Mouse (Mus musculus) heart, embryonic 11.5 days (tissue): Measurements from ENCODE around the gene Cdhr4. TPM values are rescaled to one million over a fixed set of nuclear protein-coding genes. Genes with fewer than 3 reads are reported as not detected.
"Not testable (repeated sequence)": the region's sequence is repeated elsewhere in the genome, so short reads cannot be mapped to it uniquely, and the experiment has no call there.

Experiments used
- ATAC-seq: fragments of 200-750 bp; cut with Nextera tagmentation; replicated peaks from 2 replicates; pipeline ENCODE4 v1.8.0; 2017; ENCODE audit warnings: moderate library complexity; ENCODE audit not compliant: insufficient number of reproducible peaks, low FRiP score, low TSS enrichment
- H3K27ac ChIP-seq: fragments of 300-500 bp; sonication (generic); 2 replicates; pipeline ENCODE4 v1.5.1; 2014; ENCODE audit warnings: mild to moderate bottlenecking, low read depth, low read length
- H3K27me3 ChIP-seq: fragments of 300-500 bp; sonication (generic); 2 replicates; pipeline ENCODE4 v1.6.1; 2014; ENCODE audit warnings: mild to moderate bottlenecking, low read length, mixed read lengths; ENCODE audit not compliant: control insufficient read depth, insufficient read depth
- H3K36me3 ChIP-seq: fragments of 300-500 bp; sonication (generic); 2 replicates; pipeline ENCODE4 v1.6.1; 2014; ENCODE audit warnings: mild to moderate bottlenecking, low read length, moderate library complexity, mixed read lengths; ENCODE audit not compliant: control insufficient read depth, insufficient read depth
- H3K4me1 ChIP-seq: fragments of 300-500 bp; sonication (generic); 2 replicates; pipeline ENCODE4 v1.6.1; 2014; ENCODE audit warnings: low read length; ENCODE audit not compliant: control insufficient read depth, insufficient read depth
- H3K4me2 ChIP-seq: fragments of 300-500 bp; sonication (generic); 2 replicates; pipeline ENCODE4 v1.6.1; 2014; ENCODE audit warnings: mild to moderate bottlenecking, moderate library complexity
- H3K4me3 ChIP-seq: fragments of 300-500 bp; sonication (generic); 2 replicates; pipeline ENCODE4 v1.5.1; 2014; ENCODE audit warnings: low read depth, low read length
- H3K9ac ChIP-seq: fragments of 300-500 bp; sonication (generic); 2 replicates; pipeline ENCODE4 v1.6.1; 2014; ENCODE audit warnings: mild to moderate bottlenecking, low read depth, low read length, moderate library complexity
- H3K9me3 ChIP-seq: fragments of 300-500 bp; sonication (generic); replicated peaks from 2 replicates; pipeline ENCODE4 v1.6.1; 2016; ENCODE audit warnings: low read length; ENCODE audit not compliant: control insufficient read depth
- WGBS: fragments of 180-500 bp; shearing (Covaris S2); extraction: QIAGEN DNeasy Blood & Tissue Kit; methylation state at CpG from one replicate; pipeline ENCODE4 v1.1.7; 2014; ENCODE audit not compliant: insufficient replicate concordance; 5-methylcytosine and 5-hydroxymethylcytosine counted together
- polyA plus RNA-seq: library from polyadenylated mRNA; unstranded; fragments of >200 nt; fragmentation: Nextera tagmentation; extraction: Ambion mirVana; gene quantifications from 2 replicates; pipeline ENCODE4 v1.2.1, GENCODE M21; 2014

Cdhr4 gene
- polyA plus RNA-seq, 1 experiment from 2014 or later: 7.0 TPM

DNA sequence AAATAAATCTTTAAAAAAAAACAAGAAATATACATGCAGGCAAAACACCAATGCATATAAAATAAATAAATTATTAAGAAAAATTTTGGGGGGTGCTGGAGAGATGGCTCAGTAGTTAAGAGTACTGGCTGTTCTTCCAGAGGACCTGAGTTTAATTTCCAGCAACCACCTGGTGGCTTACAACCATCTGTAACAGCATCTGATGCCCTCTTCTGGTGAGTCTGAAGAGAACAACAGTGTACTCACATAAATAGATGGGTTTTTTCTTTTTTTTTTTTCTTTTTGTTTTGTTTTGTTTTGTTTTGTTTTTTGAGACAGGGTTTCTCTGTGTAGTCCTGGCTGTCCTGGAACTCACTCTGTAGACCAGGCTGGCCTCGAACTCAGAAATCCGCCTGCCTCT lies 21.3 kb downstream of the Cdhr4 start:
- WGBS: 98% methylated on average over 2 of the region's 2 CpGs
- not testable (repeated sequence) for H3K4me2 ChIP-seq, H3K9ac ChIP-seq, H3K36me3 ChIP-seq, ATAC-seq, H3K4me3 ChIP-seq, H3K27ac ChIP-seq, H3K27me3 ChIP-seq, H3K9me3 ChIP-seq, H3K4me1 ChIP-seq

DNA sequence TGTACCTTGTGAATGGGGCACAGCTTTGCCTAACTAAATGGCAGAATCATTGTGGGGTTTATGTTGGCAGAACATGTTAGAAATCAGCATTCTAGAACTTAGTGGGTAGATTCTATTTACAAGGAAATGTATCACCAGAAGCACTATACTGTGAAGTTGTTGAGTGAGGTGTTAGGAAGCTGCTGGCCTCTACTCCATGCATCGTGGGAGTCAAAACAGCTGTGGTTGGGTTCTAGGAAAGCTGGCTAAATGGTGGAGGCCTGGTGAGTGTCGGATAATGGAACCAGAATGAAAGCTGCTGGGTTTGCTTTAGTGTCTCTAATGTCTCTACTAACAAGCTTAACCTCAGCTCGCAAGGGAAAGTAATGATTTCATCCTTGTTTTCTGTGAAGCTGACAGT lies 24.8 kb downstream of the Cdhr4 start:
- Histone ChIP-seq H3K36me3 (peaks cover 10% of the 10 kb centered on the region; the same call in 1 of the 2 replicates), H3K27ac (no peak overlapping the region), H3K27me3 (no peaks in the 10 kb centered on the region), H3K4me1 (peaks cover 6% of the 10 kb centered on the region), H3K9me3 (no peaks in the 10 kb centered on the region), H3K9ac (no peak overlapping the region), H3K4me2 (no peak overlapping the region), H3K4me3 (no peak overlapping the region)
- ATAC-seq: no peak
- 84% methylated on average over 3 of the region's 3 CpGs for WGBS

DNA sequence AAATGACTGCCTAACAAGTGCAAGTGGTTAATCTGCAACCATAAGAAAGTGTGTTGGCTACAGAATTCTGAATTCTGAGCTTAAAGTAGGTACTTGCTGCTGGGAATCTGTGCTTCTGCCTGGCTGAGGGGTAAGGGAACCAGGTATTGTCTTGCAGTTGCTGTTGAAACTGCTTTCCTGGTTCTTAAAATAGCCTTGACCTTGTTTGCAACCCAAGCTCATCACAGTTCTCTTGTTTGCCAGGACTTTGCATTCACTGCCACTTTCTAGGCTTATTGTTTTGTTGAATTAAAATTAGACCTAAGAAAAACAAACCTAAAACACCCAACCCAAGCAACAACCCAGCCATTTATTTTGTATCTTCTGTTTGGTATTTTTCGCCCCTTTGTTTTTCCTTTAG lies 28.4 kb downstream of the Cdhr4 start:
- Histone ChIP-seq H3K9me3 (no peaks in the 10 kb centered on the region), H3K36me3 (peaks cover 8% of the 10 kb centered on the region), H3K4me2 (peak overlapping the region; percentile 24), H3K27me3 (no peaks in the 10 kb centered on the region), H3K27ac (peak overlapping the region; percentile 46; the same call in 1 of the 2 replicates), H3K9ac (no peak overlapping the region), H3K4me3 (no peak overlapping the region), H3K4me1 (peaks cover 6% of the 10 kb centered on the region)
- no peak for ATAC-seq
- 94% methylated on average over 1 of the region's 1 CpGs for WGBS

DNA sequence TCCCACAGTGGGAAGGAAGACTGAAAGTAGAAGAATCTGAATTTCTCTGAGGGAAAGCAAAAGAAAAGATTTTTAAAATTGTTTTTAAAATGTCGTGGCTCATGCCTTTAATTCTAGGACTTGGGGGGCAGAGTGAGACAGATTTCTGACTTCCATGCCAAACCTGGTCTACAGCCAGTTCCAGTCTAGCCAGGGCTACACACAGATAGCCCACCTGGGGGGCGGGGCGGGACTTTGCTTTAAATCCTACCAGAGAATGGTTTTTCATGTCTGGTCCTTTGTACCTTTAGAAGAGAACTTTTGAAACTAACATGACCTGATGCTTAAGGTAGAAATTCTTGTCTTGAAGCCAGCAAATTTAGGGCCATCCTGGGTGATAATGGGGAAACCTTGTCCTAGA lies 30.9 kb downstream of the Cdhr4 start:
- Histone ChIP-seq H3K4me2 (no peak overlapping the region), H3K27me3 (no peaks in the 10 kb centered on the region), H3K27ac (no peak overlapping the region), H3K4me3 (no peak overlapping the region), H3K36me3 (peaks cover 25% of the 10 kb centered on the region), H3K9me3 (no peaks in the 10 kb centered on the region), H3K9ac (no peak overlapping the region), H3K4me1 (peaks cover 6% of the 10 kb centered on the region)
- WGBS: 84% methylated on average over 3 of the region's 3 CpGs
- no peak for ATAC-seq

DNA sequence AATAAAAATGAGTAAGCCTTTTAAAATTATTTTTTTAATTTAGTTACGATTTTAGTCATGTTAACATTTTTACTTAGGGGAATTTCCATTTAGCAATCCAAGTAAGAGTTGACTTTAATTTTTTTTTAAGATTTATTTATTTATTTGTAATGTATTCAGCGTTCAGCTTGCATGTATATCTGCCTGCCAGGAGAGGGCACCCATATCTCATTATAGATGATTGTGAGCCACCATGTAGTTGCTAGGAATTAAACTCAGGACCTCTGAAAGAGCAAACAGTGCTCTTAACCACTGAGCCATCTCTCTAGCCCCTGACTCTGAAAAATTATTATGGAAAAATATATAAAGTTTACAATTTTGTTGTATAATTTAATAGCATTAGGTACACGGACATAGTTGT lies 34.3 kb downstream of the Cdhr4 start:
- WGBS: 90% methylated on average over 3 of the region's 3 CpGs
- no peak overlapping the region for H3K9ac ChIP-seq
- no peaks in the 10 kb centered on the region for H3K9me3 ChIP-seq
- H3K4me2 ChIP-seq: no peak overlapping the region
- no peak for ATAC-seq
- no peak overlapping the region for H3K4me3 ChIP-seq
- H3K36me3 ChIP-seq: peaks cover 27% of the 10 kb centered on the region
- no peaks in the 10 kb centered on the region; the same call in 1 of the 2 replicates for H3K4me1 ChIP-seq
- no peak overlapping the region for H3K27ac ChIP-seq
- H3K27me3 ChIP-seq: no peaks in the 10 kb centered on the region

DNA sequence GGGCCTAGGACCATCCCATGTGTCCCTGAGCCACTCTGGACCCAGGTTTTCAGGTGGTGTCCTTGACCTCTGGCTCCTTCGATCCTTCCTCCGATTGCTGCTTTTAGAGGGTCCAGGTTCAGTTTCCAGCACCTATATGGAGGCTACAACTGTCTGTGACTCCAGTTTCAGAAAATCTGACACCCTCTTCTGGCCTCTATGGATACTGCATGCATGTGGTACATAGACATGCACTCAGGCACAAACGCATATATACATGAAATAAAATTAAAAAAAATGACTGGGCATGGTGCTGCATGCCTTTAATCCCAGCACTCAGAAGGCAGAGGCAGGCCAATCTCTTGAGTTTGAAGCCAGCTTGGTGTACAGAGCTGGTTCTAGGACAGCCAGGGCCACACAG lies 35.6 kb downstream of the Cdhr4 start:
- no peak overlapping the region for H3K4me3 ChIP-seq
- no peaks in the 10 kb centered on the region for H3K4me1 ChIP-seq
- H3K9ac ChIP-seq: no peak overlapping the region
- H3K36me3 ChIP-seq: peaks cover 35% of the 10 kb centered on the region
- 97% methylated on average over 3 of the region's 3 CpGs for WGBS
- H3K27ac ChIP-seq: no peak overlapping the region
- no peak overlapping the region for H3K4me2 ChIP-seq
- H3K27me3 ChIP-seq: no peaks in the 10 kb centered on the region
- no peak for ATAC-seq
- no peaks in the 10 kb centered on the region for H3K9me3 ChIP-seq

DNA sequence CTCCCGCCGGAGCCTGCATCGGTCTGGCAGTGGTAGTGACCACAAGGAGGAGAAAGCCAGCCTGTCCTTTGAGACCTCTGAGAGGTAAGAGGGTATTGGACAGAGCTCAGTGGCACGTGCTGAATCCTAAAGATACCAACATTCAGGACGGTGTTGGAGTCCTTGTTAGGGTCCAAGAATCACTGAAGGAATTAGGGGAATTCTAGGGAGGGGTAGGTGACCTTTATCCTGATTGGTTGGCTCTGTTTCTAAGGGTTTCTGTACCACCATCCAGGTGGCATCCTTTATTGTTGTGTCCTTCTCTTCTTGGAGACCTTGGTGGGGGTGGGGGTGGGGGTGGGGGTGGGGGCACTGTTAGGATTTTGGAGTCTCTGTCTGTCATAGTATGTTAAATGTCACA lies 39.8 kb downstream of the Cdhr4 start:
- WGBS: 84% methylated on average over 5 of the region's 5 CpGs

DNA sequence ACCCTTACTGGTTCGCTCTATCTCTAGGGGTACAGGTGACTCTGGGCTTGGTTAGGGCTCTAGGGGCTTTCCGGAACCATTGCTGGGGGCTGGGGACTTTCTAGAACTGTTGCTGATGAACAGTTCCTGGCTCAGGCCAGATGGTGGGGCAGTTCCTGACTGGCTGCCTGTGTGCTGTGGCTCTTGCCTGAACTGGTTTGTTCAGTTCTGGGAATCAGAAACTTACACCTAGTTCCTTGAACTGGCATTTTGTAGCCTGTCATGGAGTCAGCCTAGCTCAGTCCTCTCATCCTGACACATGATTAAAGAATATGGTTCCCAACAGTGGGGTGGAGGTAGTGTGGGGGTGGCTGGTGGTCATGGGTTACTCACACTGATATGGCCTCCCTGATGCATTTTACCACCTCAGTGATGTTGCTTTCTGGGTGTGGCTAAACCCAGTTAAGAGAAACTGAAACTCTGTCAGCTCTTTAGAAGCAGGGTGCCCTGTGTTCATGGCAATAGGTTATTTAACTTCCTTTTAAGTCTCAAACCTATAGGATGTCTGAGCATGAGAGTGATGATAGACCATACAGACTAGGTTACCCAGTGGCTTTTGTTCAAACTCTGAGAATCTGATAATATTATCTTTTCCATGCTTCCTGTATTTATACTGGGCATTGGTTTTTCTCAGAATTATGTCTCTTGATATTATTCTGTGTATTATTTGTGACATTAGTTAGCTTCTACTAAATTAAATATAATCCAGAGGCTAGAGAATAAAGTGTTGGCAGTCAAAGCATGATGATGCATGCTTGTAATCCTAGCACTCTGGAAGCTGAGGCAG lies 43.2 kb downstream of the Cdhr4 start:
- H3K27me3 ChIP-seq: no peaks in the 10 kb centered on the region
- no peak overlapping the region for H3K27ac ChIP-seq
- WGBS: 94% methylated on average over 2 of the region's 2 CpGs
- ATAC-seq: no peak
- H3K36me3 ChIP-seq: peaks cover 20% of the 10 kb centered on the region
- H3K9me3 ChIP-seq: no peaks in the 10 kb centered on the region
- H3K9ac ChIP-seq: no peak overlapping the region
- H3K4me1 ChIP-seq: no peaks in the 10 kb centered on the region
- no peak overlapping the region for H3K4me3 ChIP-seq
- no peak overlapping the region for H3K4me2 ChIP-seq

More for the DNA sequence above, 39.8 kb downstream of the Cdhr4 start:
- no peak overlapping the region for H3K27ac ChIP-seq
- no peaks in the 10 kb centered on the region for H3K27me3 ChIP-seq
- H3K4me3 ChIP-seq: no peak overlapping the region
- no peaks in the 10 kb centered on the region for H3K4me1 ChIP-seq
- no peak overlapping the region for H3K4me2 ChIP-seq
- H3K36me3 ChIP-seq: peaks cover 27% of the 10 kb centered on the region
- no peak for ATAC-seq
- H3K9ac ChIP-seq: no peak overlapping the region
- H3K9me3 ChIP-seq: no peaks in the 10 kb centered on the region
